Mouse (Mus musculus) urinary bladder, adult 2 months (tissue): Measurements from ENCODE around the gene Carm1. TPM values are rescaled to one million over a fixed set of nuclear protein-coding genes. Genes with fewer than 3 reads are reported as not detected.
"Not testable (repeated sequence)": the region's sequence is repeated elsewhere in the genome, so short reads cannot be mapped to it uniquely, and the experiment has no call there.

Experiments used
- DNase-seq: peaks from one replicate; pipeline ENCODE4 v3.0.0; 2022; ENCODE audit warnings: low spot score
- polyA plus RNA-seq: library from polyadenylated mRNA; depleted of rRNA; stranded (reverse); fragments of >200 nt; gene quantifications from 2 replicates; pipeline ENCODE4 v1.2.3, GENCODE M21; 2012

Carm1 gene
- polyA plus RNA-seq, 1 experiment, result 36.1 TPM

DNA sequence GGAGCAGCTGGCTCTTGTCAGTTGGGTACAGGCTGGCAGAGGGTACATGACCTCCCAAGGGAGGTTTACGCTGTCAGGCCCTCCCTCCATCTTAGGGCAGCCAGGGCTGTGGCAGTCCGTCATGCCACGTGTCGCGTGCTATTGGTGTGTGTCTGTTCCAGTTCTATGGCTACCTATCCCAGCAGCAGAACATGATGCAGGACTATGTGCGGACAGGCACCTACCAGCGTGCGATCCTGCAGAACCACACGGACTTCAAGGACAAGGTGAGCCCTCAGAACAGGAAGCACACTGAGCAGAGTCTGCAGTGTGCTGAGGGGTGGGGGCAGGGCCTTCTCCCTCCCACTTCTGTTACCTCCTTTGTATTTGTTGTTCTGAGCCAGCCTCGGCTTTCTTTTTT, 28.6 kb downstream of the Carm1 start:
- DNase-seq, result no peak

DNA sequence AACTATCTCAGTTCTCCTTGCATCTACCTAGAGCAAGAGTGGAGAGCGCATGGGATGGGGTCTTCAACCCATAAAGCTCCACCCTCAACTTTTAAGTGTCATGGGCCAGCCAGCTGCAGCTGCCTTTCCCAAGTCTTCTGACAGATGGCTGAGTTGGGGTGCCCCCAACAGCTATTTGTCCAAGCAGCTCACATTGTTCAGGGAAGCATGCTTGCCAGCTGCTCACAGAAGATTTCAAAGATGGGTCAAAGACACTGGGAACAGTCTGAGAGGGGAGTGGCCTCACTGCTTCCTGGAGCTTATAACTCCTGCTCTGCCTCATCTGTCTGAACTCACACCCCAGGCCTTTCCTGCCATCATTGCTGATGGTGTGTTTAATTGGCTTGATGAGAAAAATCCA, 29.6 kb downstream of the Carm1 start:
- no peak for DNase-seq

DNA sequence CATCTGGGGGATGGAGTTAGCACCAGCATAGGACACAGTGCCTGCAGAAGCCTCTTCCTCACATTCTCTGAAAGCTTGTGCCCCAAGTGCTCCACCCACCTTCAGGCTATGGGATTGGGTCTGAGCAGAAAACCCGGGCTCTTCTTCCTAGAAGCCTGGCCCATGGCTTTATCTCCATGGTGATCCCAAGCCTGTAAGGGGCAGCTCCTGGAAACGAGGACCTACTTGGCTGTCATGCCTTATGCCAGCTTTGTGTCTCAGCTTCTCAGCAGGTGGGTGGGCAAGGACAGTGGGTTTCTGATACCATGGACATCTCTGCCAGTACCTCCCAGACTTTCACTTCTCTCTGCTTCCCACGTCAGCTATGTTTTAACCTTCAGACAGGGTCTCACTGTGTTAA, 31.5 kb downstream of the Carm1 start:
- DNase-seq, result no peak

DNA sequence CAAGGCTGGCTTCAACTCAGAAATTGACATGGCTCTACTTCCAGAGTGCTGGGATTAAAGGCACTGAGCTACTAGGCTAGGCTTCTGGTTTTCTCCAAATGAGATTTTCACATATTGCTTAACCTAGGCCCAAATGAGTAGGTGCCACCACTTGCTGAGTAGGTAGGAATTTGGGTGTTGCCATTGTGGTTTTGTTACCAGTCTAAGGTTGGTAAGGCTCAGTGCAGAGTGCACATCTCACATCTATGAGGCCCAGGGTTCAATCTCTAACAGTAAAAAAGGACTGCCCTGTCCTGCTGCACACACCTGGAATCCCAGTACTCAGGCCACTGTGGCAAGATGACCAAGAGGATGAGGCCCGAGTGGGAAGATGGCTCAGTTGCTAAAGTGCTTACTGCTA, 38.7 kb downstream of the Carm1 start:
- DNase-seq, result no peak

DNA sequence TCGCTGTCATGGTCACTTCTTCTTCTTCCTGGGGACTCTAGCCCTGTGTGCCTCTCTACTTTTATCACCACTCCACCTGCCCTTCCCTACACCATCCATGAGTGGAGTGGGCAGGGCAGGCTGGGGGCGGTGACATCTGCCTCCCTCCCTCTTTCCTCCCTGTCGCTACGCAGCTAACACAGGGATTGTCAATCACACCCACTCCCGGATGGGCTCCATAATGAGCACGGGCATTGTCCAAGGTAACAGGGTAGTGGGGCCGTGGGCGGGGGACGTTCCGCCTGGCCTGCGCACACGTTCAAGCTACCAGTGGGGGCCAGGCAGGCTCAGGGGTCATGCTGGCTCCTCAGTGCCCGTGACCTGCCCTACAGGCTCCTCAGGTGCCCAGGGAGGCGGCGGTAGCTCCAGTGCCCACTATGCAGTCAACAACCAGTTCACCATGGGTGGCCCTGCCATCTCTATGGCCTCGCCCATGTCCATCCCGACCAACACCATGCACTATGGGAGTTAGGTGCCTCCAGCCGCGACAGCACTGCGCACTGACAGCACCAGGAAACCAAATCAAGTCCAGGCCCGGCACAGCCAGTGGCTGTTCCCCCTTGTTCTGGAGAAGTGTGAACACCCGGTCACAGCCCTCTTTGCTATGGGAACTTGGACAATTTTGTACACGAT, 41.1 kb downstream of the Carm1 start:
- no peak for DNase-seq

DNA sequence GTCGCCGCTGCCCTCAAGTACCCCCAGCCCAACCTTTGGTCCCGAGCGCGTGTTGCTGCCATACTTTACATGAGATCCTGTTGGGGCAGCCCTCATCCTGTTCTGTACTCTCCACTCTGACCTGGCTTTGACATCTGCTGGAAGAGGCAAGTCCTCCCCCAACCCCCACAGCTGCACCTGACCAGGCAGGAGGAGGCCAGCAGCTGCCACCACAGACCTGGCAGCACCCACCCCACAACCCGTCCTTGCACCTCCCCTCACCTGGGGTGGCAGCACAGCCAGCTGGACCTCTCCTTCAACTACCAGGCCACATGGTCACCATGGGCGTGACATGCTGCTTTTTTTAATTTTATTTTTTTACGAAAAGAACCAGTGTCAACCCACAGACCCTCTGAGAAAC, 41.7 kb downstream of the Carm1 start:
- no peak for DNase-seq

DNA sequence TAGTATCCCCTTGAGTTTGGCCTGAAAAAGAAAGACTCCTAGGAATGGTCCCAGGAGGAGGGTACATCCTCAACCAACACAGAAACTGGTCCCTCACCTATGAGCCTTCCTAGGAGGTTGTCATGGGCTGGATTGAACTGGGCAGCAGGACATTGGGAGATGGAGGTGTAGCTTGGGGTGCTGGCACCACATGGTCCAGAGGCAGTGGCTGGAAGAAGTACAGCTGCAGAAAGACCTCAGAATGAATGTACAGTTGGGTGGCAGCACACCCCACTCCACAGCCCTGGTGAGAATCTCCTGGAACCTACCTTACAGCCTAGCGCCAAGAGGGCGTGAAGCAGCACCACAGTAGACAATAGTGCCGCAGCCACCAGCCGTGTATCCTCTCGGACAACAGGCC, 42.8 kb downstream of the Carm1 start:
- no peak for DNase-seq

DNA sequence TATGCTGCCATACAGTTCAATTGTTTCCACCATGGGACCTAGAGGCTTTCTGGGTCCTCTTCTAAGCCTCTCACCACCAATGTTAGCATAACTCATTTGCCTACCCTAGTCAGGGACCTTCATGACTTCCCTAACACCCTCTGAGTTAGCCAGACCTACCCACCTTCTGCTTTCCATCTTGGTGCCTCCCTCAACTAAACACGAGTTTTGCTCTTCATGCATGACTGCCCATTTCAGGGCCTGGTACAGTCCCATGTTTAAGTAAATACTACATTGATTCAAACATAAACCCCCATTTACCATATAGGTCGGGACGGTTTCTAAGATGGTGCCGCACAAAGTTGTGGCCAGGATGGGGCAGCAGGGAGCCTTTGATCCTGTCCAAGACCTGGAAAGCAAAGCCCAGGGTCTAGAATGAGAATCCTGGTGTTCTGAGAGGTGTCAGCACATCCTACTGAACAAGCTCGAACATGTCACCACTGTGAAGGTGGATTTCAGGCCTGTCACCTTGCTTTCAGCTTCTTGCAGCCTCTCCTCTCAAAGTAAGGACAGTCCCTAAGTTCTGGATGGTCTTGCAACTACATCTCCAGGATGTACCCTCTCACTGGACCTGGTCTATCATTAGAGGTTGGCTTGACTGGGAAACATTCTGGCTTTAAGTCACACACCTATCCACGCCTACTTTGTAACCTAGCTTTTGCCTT, 44.6 kb downstream of the Carm1 start:
- DNase-seq, result no peak

DNA sequence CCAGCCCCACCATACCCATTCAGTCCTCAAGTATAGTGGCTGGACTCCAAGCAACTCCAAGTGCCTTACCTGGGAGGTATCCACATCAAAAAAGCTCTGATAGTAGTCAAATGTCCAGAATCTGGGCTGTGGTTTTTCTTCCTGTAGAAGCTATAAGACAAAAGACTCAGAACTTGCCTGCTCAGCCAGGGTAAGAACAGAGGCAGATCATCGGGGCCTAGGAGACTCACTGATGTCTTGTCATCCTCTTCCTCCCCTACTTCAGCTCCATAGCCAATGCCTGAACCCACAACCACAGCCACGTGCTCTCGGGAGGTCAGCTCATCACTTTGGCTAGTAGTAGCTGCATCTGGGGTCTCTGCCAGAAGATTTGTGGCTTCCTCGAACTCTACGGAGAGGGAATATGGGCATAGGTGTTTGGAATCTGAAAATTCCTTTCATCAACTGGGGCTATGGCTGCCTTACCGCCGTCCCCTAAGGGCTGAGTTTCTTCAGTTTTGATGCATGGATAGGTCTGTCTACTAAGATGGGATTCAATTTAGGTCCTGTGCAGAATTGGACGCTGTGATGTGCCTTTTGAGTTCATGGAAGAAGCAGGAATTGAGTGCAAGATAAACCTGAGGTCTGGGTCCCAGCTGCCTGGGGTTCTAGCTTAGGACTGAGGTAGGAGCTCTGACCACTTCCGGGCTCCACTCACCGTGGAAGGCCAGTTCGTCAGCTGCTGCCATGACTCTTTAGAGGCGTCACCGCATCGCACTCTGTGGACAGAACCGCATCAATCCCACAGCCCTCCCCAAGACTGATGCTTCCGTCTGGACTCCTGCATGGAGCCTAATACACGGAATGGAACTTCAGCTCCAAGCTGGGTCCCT, 45.4 kb downstream of the Carm1 start:
- no peak for DNase-seq

DNA sequence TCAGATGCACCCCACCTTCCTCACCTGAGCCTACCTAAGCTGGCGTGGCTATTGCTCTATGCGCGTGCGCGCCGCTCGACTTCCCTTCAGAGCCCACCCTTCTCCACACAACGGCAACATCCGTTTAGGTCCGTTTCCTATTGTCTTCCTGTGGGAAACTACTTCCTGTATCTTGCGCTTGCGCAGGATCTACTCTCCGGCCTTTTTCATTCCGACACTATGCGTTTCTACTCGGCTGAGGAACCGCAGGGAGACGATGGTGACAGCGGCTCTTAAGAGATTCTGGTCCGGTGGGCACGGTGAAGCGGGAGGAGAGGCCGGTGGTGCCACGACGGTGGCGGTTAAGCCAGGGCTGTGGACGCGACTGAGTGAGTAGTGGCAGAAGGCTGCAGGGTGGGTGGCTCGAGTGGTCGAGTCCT, 46.0 kb downstream of the Carm1 start, which contains the start of the genes Timm29 and Yipf2:
TSS of gene Timm29 (plus strand) at position 20 of the 419 bp plus-strand sequence.
TSS of gene Yipf2 (minus strand) at position 126 of the 419 bp plus-strand sequence.
- DNase-seq, result peak; percentile 76

DNA sequence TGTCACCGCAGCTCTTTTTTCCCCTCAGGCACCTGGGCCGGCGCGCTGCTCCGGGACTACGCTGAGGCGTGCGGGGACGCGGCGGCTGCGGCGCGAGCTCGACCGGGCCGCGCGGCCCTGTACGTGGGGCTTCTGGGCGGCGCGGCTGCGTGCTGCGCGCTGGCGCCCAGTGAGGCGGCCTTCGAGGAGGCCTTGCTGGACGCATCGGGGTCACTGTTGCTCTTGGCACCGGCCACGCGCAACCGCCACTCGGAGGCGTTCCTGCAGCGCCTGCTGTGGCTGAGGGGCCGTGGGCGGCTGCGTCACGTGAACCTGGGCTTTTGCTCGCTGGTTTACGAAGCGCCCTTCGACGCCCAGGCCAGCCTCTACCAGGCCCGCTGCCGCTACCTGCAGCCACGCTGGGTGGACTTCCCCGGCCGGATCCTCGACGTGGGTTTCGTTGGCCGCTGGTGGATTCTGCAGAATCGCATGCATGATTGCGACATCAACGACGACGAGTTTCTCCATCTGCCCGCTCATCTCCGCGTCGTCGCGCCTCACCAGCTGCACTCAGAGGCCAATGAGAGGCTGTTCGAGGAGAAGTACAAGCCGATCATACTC, 46.5 kb downstream of the Carm1 start:
- peak; percentile 50 for DNase-seq

DNA sequence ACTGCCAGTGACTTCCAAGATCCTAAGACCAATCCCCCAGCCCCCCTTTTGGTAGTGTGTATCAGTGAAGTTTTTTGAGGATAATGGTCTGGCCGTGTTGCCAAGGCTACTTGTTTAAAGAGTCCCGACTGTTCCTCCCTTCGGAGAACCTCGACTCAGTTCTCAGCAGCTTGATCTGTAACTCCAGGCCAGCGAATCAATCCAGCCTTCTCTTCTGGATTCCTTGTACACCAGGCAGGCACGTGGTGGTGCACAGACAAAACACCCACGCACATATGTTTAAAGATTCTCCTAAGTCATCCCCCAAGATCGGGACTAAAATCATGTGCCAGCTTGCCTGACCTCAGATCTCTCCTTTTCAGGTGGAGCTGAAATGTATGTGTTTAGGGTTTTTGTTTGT, 47.7 kb downstream of the Carm1 start:
- DNase-seq, result not testable (repeated sequence)

DNA sequence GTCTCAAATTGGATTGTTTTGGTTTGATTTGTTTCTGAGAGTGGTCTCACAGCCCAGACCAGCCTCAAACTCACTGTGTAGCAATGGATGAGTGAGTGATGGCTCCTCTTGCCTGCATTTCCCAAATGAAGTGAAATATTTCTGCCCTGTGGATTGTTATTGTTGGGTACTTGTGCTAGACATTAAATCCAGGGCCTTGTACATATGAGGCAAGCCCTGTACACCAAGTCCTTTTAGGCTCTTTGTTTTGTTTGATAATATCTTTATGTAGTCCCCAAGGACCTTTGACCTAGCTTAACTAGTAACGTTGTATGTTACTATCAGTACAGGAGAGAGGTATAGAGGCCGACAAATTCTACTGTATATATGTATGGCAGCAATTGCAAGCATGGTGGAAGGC, 48.1 kb downstream of the Carm1 start:
- DNase-seq, result no peak

DNA sequence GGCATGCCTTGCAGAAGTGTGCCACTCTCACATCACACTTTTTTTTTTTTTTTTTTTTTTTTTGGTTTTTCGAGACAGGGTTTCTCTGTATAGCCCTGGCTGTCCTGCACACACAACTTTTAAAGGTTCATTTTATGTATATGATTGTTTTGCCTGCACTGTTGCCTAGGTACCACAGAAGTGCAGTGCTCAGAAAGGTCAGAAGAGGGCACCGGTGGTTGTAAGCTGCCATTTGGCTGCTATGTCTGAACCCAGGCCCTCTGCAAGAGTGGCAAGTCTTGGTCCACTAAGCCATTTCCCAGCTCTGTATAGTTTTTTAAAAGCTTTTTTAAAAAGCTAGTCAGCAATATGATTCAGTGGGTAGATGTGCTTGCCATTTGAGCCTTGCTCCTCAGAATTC, 51.5 kb downstream of the Carm1 start:
- DNase-seq, result no peak

DNA sequence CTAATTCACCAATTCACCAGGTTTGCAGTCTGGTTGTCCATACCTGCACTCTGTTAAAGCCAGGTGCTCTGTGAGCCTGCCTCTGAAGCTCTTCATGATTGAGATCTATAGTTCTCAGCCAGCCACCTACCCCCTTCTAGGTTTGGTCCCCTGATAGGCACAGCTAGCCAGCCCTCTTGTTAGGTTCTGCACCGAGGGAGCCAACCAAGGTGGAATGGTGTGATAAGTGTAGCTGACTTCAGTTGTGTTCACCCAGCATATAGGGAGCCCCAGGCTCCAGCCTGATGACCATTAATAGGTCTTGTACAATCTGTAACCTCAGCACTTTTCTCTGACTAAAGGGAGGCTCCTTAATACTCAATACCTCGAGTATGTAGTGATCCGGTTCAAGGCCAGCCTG, 53.5 kb downstream of the Carm1 start:
- DNase-seq, result no peak

DNA sequence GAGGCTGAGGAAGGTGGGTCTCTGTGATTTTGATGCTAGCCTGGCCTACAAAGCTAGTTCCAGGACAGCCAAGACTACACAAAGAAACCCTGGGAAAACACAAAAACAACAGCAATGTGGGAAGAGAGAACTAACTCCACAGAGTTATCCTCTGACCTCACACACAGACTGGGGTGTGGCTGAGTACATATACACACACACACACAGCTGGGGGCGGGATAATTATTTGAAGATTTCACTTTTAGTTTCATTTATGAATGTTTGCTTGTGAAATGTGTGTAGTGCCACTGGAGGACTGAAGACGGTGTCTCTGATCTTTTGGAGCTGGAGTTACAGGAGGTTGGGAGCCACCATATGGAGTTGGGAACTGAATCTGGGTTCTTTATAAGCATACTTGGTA, 54.4 kb downstream of the Carm1 start:
- DNase-seq, result no peak

DNA sequence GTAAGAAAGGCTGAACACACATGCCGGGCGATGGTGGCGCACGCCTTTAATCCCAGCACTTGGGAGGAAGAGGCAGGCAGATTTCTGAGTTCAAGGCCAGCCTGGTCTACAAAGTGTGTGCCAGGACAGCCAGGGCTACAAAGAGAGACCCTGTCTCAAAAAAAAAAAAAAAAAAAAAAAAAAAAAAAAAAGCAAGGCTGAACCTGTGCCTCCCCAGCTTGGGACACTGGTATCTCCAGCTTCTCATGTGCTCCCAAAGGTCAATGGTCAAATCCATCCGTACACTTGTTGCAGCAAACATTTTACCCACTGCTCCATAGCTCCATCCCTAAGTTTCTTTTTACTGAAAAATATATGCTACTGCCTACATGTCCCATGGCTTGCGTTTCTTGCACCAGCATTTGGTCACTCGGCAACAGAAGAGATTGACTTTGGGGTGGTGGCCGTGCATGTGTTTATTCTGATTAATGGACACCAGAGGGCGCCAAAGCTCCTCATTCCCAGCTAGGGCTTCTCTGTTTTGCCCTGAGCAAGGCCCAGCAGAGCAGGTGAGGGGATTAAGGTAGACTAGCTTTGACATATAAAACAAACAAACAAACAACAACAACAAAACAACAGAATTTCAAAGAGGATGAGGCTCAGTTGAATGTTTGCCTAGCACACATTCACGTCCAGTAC, 55.2 kb downstream of the Carm1 start:
- DNase-seq, result no peak

DNA sequence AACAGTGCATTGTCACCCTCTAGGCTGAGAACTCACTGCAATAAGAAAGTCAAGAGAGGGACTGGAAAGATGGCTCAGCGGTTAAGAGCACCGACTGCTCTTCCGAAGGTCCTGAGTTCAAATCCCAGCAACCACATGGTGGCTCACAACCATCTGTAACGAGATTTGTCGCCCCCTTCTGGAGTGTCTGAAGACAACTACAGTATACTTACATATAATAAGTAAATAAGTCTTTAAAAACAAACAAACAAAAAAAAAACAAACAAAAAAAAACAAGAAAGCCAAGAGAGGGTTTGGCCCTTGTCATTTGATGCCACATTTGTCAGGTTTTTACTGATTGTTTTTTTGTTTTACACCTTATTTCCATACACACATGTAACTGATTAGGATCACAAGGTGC, 57.4 kb downstream of the Carm1 start:
- DNase-seq, result no peak

DNA sequence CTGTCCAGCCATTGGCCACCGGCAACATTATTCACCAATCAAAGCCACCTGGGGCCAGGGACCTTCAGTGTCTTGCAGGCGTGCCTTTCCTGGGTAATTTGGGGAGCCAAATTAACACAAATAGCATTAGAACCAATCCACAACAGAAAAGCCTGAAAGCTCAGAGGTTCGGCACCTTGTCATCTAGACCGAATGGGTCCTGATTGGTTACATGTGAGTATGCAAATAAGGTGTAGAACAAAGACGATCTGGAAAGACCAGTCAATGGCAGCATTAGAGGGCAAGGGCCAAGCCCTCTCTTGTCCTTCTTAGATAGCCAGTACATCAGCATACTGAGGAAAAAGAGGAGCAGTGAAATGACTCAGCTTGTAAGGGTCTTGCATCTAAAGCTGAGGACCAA, 59.2 kb downstream of the Carm1 start:
- DNase-seq, result no peak

DNA sequence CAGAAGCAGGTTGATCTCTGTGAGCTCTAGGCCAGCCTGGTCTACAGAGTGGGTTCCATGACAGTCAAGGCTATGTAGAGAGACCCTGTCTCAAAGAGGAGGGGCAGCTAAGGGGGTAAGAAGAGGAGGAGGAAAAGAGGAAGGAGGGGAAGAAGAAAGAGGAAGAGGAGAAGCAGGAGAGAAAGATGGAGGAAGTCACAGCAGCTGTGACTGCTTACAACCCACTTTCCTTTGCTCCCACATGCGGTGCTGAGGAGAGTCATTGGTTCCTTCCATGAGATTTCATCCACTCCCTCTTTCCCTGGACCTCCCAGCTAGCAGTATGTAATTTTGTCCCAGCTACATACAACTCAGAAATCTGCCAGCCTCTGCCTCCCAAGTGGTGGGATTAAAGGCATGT, 60.0 kb downstream of the Carm1 start:
- no peak for DNase-seq

DNA sequence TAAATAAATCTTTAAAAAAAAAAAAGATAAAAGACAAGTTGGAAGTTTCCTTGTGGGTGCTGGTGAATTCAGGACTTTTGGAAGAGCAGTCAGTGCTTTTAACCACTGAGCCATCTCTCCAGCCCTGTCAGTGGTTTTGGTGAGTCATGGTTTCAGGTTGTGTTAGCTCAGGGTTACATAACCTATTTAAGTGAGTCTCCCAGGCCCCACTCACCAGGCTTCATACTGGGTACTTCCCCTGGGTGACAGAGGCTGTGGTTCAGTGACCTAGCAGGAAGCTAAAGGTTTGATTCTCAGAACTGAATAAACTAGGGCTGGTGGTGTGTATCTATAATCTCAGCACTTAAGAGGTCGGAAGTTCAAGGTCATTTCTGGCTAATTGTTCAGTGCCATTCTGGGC, 63.2 kb downstream of the Carm1 start:
- no peak for DNase-seq
